Mouse (Mus musculus) myocyte (in vitro differentiated cells): ENCODE data around the gene Ypel3. TPM values are rescaled to one million over a fixed set of nuclear protein-coding genes. Genes with fewer than 3 reads are reported as not detected.
A peak's percentile ranks its signal among the peaks of the same experiment; 100 is the strongest.

Experiments
- H3K27me3 ChIP-seq: one replicate; pipeline ENCODE4 v1.6.1; 2011; ENCODE audit not compliant: control insufficient read depth, insufficient read depth, insufficient read length
- H3K36me3 ChIP-seq: one replicate; pipeline ENCODE4 v1.6.1; 2011; ENCODE audit not compliant: control insufficient read depth, insufficient read depth
- H3K4me2 ChIP-seq: one replicate; pipeline ENCODE4 v1.6.1; 2011; ENCODE audit warnings: low read depth, control low read depth
- H3K4me3 ChIP-seq: one replicate; pipeline ENCODE4 v1.5.1; 2011; ENCODE audit warnings: mild to moderate bottlenecking, control low read depth, moderate library complexity
- H3K79me2 ChIP-seq: one replicate; pipeline ENCODE4 v1.6.1; 2011; ENCODE audit not compliant: control insufficient read depth, insufficient read depth
- H3ac ChIP-seq: one replicate; pipeline ENCODE4 v1.6.1; 2011; ENCODE audit not compliant: control insufficient read depth, insufficient read length
- CEBPB ChIP-seq: IDR thresholded peaks from 2 replicates; pipeline ENCODE4 v1.6.1; 2011; ENCODE audit warnings: mild to moderate bottlenecking, moderate library complexity; ENCODE audit not compliant: poor library complexity, insufficient read depth, severe bottlenecking
- E2F4 ChIP-seq: IDR thresholded peaks from one replicate; pipeline ENCODE4 v1.6.1; 2011; ENCODE audit warnings: mild to moderate bottlenecking, control low read depth, moderate library complexity; ENCODE audit not compliant: insufficient read depth
- MAX ChIP-seq: IDR thresholded peaks from one replicate; pipeline ENCODE4 v1.6.1; 2011; ENCODE audit warnings: low read depth, mild to moderate bottlenecking, control low read depth
- MYOD1 ChIP-seq, 3 experiments: IDR thresholded peaks; one replicate each; pipeline ENCODE4 v1.6.1; 2011; ENCODE audit warnings: control low read depth in 2 of 3, low read depth in 2 of 3, mild to moderate bottlenecking in 2 of 3, moderate library complexity in 1 of 3; ENCODE audit not compliant: insufficient read length in 2 of 3, control insufficient read depth in 1 of 3
- MYOG ChIP-seq, 3 experiments: IDR thresholded peaks; one replicate each; pipeline ENCODE4 v1.6.1; 2011; ENCODE audit warnings: control low read depth in 2 of 3, low read depth in 2 of 3, mild to moderate bottlenecking in 2 of 3; ENCODE audit not compliant: insufficient read length in 2 of 3, control insufficient read depth in 1 of 3, insufficient read depth in 1 of 3
- POLR2A ChIP-seq: IDR thresholded peaks from one replicate; pipeline ENCODE4 v1.6.1; 2011; ENCODE audit warnings: low read depth, mild to moderate bottlenecking, control low read depth, moderate library complexity; ENCODE audit not compliant: insufficient read length
- POLR2AphosphoS2 ChIP-seq: IDR thresholded peaks from one replicate; pipeline ENCODE4 v1.6.1; 2011; ENCODE audit warnings: low read depth, control low read depth; ENCODE audit not compliant: insufficient read length
- REST ChIP-seq: IDR thresholded peaks from one replicate; pipeline ENCODE4 v1.6.1; 2011; ENCODE audit warnings: mild to moderate bottlenecking, control low read depth, moderate library complexity; ENCODE audit not compliant: insufficient read depth, insufficient read length
- SRF ChIP-seq: IDR thresholded peaks from one replicate; pipeline ENCODE4 v1.6.1; 2011; ENCODE audit warnings: low read depth; ENCODE audit not compliant: control insufficient read depth, insufficient read length
- TCF12 ChIP-seq: IDR thresholded peaks from one replicate; pipeline ENCODE4 v1.6.1; 2011; ENCODE audit warnings: mild to moderate bottlenecking, control low read depth; ENCODE audit not compliant: poor library complexity, insufficient read depth, severe bottlenecking
- TCF3 ChIP-seq: IDR thresholded peaks from one replicate; pipeline ENCODE4 v1.6.1; 2011; ENCODE audit warnings: low read depth, control low read depth; ENCODE audit not compliant: insufficient read length
- USF1 ChIP-seq: IDR thresholded peaks from one replicate; pipeline ENCODE4 v1.6.1; 2011; ENCODE audit warnings: low read depth, mild to moderate bottlenecking, control low read depth, moderate library complexity
- polyA plus RNA-seq: library from polyadenylated mRNA; unstranded; fragments of >200 nt; fragmentation: generic; extraction: Trizol; gene quantifications from one replicate; pipeline ENCODE4 v1.2.1, GENCODE M21; 2012; ENCODE audit warnings: missing spikeins

The Ypel3 gene
- polyA plus RNA-seq, 1 experiment = 82.2 TPM

DNA sequence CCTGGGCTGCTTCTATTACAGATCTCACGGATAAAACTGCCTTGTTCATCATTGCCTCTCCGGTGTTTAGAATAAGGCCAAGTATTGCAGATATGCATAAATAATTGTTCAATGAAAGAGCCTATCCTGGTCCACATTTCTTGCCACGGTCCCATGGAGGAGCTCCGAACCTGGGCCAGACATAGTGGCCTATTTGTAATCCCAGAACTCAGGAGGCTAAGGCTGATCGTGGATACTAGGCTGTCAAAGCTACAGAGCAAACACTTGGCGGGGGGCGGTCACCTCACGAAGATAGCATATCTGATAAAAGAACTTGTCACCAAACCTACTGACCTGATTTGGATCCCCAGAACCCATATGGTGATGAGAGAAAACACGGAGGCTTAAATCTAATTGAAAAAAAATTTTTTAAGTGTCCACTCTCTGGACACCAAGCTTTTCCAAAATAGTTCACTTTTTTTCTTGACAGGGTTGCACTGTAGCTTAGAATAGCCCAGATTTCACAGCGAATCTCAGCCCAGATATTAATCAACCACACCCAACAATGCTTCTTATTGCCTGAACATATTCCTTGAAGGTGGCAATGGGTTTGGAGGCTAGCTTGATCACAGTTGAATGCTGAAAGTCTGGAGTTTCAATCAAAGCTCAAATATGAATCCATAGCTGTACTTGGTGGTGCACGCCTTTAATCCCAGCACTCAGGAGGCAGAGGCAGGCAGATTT, 16.1 kb downstream of the Ypel3 start:
- peaks cover 39% of the 10 kb centered on the region for H3K36me3 ChIP-seq
- peaks cover 46% of the 10 kb centered on the region for H3K79me2 ChIP-seq
- H3ac ChIP-seq = peak overlapping the region; percentile 88
- peak overlapping the region; percentile 96 for H3K4me2 ChIP-seq
- H3K27me3 ChIP-seq = no peaks in the 10 kb centered on the region
- peak overlapping the region; percentile 65 for H3K4me3 ChIP-seq
- TF ChIP-seq POLR2AphosphoS2 = no peak
- TF ChIP-seq USF1 = no peak
- TF ChIP-seq TCF3 = no peak
- TF ChIP-seq E2F4 = no peak
- TF ChIP-seq MAX = no peak
- TF ChIP-seq REST = no peak
- no peak for TF ChIP-seq MYOD1 (IDR thresholded peaks at IDR 0.05; ENCODE audit: control insufficient read depth in 1 of 3, insufficient read length in 2 of 3, low read depth in 2 of 3)
- TF ChIP-seq CEBPB = no peak
- no peak for TF ChIP-seq TCF12
- TF ChIP-seq POLR2A = no peak
- no peak for TF ChIP-seq MYOG (IDR thresholded peaks at IDR 0.05; ENCODE audit: control insufficient read depth in 1 of 3, insufficient read depth in 1 of 3, insufficient read length in 2 of 3, low read depth in 2 of 3)
- TF ChIP-seq SRF = no peak

DNA sequence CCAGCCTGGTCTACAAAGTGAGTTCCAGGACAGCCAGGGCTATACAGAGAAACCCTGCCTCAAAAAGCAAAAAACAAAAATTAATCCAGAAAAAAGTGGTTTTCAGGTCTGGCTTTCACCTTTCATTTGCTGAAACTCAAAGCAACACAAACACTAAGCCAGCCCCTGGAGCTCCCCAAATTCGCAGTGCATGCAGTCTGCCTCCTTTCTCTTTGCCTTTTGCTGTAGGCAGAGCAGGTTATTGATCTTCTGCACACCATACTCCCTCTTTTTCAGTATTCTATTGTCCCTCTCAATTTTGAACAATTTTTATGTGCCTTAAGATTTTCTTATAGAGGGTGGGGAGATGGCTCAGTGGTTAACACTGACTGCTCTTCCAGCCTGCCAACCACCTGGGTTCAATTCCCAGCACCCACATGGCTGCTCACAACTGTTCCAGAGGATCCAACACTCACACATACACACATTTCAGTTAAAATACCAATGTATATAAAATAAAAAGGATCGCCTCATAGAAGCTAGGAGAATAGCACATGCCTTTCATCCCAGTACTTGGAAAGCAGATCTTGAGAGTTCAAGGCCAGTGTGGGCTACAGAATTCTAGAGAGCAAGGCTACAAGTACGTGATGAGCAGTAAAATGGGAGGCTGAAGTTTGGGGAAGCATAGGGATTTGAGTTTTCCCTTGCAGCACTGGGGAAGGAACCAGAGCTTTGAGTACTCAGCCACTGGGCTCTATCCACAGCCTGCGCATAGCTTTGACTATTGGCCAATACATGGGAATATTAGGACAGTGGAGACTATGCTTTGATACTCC, 16.9 kb downstream of the Ypel3 start:
- TF ChIP-seq POLR2A (peak; percentile 32), CEBPB (no peak), REST (no peak), MAX (no peak), MYOG (IDR thresholded peaks at IDR 0.05; ENCODE audit: control insufficient read depth in 1 of 3, insufficient read depth in 1 of 3, insufficient read length in 2 of 3, low read depth in 2 of 3) (no peak), POLR2AphosphoS2 (peak; percentile 82), TCF12 (no peak), USF1 (no peak), TCF3 (no peak), SRF (no peak), E2F4 (no peak), MYOD1 (IDR thresholded peaks at IDR 0.05; ENCODE audit: control insufficient read depth in 1 of 3, insufficient read length in 2 of 3, low read depth in 2 of 3) (no peak)
- H3K4me2 ChIP-seq = peak overlapping the region; percentile 96
- H3ac ChIP-seq = no peak overlapping the region
- no peaks in the 10 kb centered on the region for H3K27me3 ChIP-seq
- peaks cover 39% of the 10 kb centered on the region for H3K36me3 ChIP-seq
- H3K79me2 ChIP-seq = peaks cover 53% of the 10 kb centered on the region
- H3K4me3 ChIP-seq = peak overlapping the region; percentile 65

DNA sequence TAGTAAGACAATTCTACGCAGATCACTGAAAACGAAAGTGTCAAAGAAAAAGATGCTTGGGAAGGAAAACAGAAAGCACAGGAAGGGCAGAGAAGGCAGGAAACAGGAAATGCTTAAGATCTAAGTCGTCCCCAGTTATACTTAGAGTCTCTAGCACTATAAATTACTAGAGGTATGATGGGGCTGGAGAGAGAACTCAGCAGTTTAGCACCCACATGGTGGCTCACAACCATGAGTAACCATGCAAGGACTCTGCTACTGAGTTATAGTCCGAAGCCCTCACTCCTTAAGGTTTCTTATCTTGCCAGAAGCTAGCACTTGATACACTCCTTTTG, 17.5 kb downstream of the Ypel3 start:
- H3K79me2 ChIP-seq = peaks cover 53% of the 10 kb centered on the region
- no peak for TF ChIP-seq POLR2A
- no peak for TF ChIP-seq TCF3
- TF ChIP-seq USF1 = no peak
- TF ChIP-seq REST = no peak
- TF ChIP-seq POLR2AphosphoS2 = peak; percentile 35
- H3K36me3 ChIP-seq = peaks cover 38% of the 10 kb centered on the region
- H3K4me3 ChIP-seq = no peak overlapping the region
- H3K4me2 ChIP-seq = peak overlapping the region; percentile 96
- H3K27me3 ChIP-seq = no peaks in the 10 kb centered on the region
- H3ac ChIP-seq = no peak overlapping the region

DNA sequence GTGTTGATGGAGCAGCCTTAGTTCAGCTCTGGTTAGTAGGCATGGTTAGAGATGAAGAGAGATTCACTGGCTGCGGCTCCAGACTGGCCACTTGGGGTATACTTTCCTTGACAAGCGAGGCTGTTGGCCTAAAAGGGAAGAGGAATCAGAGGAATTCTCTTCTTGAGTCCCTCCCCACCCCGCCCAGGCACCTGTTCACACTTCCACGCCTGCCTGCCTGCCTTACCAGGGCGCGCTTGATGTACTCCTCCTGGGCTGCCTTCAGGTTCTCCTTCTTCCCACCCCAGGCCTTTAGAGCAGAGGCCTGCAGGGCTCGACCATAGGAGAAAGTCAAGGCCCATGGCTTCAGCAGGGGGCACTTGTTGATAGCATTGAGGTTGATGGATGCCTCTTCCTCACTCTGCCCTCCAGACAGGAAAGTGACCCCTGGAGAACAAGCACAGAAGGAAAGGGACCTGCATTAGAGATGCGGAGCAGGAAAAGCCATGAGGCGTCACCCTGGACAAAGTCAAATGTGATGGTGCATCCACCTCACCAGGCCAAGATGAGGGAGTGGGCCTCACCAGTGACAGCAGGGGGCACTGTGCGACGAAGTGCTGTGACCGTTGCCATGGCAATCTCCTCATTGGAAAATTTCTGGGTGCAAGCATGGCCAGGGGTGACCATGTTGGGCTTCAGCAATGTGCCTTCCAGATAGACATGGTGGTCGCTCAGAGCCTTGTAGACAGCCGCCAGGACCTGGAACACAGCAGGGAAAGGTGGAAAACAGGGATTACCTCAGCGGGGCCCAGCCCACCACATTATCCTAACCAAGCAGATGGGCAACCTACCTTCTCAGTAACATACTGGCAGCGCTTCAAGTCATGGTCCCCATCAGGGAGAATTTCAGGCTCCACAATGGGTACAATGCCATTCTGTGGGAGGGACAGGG, 18.9 kb downstream of the Ypel3 start:
- TF ChIP-seq SRF (no peak), E2F4 (no peak), MYOG (IDR thresholded peaks at IDR 0.05; ENCODE audit: control insufficient read depth in 1 of 3, insufficient read depth in 1 of 3, insufficient read length in 2 of 3, low read depth in 2 of 3) (peak in 1 of 3 experiments; percentile 54), MYOD1 (IDR thresholded peaks at IDR 0.05; ENCODE audit: control insufficient read depth in 1 of 3, insufficient read length in 2 of 3, low read depth in 2 of 3) (peak in 1 of 3 experiments; percentile 60), USF1 (no peak), POLR2AphosphoS2 (peak; percentile 44), POLR2A (peak; percentile 47)
- Histone ChIP-seq H3K79me2 (peaks cover 40% of the 10 kb centered on the region), H3K4me3 (peak overlapping the region; percentile 89), H3K36me3 (peaks cover 33% of the 10 kb centered on the region), H3ac (no peak overlapping the region), H3K4me2 (peak overlapping the region; percentile 96), H3K27me3 (no peaks in the 10 kb centered on the region)
